Mouse (Mus musculus) mouse embryonic stem cell (cell line): ENCODE data around the gene Klra2.
"Not testable (repeated sequence)": the region's sequence is repeated elsewhere in the genome, so short reads cannot be mapped to it uniquely, and the experiment has no call there.

Experiments used
- in situ Hi-C, 2 experiments: fragments of 300-500 bp; cut with MboI; formaldehyde crosslinking; loops; 1 replicate in 1 of 2; 3 replicates in 1 of 2; pipeline ENCODE4 v1.14.3; 2019 to 2020; ENCODE audit warnings: low sequenced_read_pairs in 2 of 2, low pct_unique_long_range_greater_than_20kb in 1 of 2, mixed read lengths in 1 of 2; ENCODE audit not compliant: unreplicated experiment in 1 of 2

The Klra2 gene

DNA sequence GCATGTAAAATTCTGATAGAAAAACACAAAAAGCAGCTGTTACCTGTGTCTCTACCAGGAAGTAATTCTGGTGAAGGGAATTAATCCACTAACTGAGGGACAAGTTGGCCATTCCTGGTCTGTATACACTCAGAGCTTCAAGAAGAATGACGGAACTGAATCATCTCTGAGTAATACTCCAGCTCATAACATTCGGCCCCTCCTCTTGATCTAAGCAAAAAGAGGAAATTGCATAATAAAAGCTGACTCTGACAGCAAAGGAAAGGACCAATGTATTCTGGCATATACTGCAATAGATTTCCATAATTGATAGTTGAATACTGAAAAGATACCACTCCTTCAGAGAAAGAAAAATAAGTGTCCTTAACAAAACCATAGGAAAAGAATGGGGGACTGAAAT, at the start of gene Klra2:
Gene Klra2, minus strand, starts transcription at position 157 of the 400 bp plus-strand sequence.
- in situ Hi-C loops, result no loop called here

GRCm38 (mm10) chr6:131294435-131295112, 47.4 kb upstream of the Klra2 start:
- in situ Hi-C loops, result no loop called here

DNA sequence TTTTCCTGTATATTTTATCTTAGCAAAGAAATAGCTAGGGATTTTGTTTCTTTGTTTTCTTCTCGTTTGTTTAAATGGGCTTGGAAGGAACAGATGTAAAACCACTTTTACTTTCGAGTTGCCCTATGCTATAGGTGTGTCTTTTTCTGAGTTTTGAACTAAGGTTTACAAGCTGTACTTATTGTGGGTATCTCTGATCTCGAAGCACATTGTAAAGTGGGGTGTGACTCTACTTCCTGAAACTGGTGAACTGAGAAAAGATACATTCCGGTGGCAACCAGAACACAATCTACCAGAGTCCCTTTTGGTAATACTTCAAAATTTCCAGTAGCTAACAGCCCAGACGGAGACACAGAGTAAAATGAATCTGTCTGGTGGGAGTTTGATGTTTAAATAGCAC, 46.8 kb upstream of the Klra2 start:
- in situ Hi-C loops, result no loop called here

GRCm38 (mm10) chr6:131292991-131293788, 46.0 kb upstream of the Klra2 start, which contains the start of gene Magohb:
Magohb (minus strand) TSS chr6:131293244.
- in situ Hi-C loops, result no loop called here

DNA sequence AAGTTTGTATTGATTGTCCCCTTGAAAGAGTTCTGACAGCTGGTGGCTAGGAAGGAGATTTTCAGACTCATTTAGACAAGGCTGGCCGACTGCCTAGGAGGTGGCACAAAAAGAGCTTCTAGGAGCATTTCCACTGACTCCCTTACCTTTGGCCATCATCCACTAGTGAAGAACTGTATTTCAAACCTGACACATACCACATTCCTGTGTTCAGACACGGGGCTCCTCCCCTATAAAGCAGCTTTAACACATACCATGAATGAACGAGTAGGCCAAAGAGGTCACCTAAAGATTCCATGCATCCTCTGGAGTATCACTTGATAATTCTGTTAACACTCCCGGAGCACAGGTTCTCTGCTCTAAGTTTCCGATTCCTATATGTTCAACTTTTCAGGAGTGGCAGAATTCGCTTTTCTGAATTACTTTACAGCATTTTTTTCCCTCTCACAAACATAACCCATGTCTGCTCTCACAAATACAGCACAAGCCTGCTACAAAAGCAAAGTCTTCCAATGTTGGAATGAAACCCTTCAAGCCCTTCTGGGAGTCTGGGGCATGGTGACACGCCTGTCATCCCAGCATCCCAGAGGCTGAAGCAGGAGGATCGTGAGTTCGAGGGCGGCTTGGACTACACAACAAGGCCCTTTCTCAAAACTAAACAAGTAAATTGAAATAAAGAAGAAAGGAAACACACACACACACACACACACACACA, 45.3 kb upstream of the Klra2 start:
- in situ Hi-C loops, result no loop called here

- in situ Hi-C loops, result no loop called here
These were observed 43.3 kb upstream of the Klra2 start for GRCm38 (mm10) chr6:131290430-131290829.

GRCm38 (mm10) chr6:131278160-131278559, 31.0 kb upstream of the Klra2 start:
- in situ Hi-C loops, result not testable (repeated sequence)

- in situ Hi-C loops, result no loop called here
These were observed 29.5 kb upstream of the Klra2 start for GRCm38 (mm10) chr6:131276659-131277058.

DNA sequence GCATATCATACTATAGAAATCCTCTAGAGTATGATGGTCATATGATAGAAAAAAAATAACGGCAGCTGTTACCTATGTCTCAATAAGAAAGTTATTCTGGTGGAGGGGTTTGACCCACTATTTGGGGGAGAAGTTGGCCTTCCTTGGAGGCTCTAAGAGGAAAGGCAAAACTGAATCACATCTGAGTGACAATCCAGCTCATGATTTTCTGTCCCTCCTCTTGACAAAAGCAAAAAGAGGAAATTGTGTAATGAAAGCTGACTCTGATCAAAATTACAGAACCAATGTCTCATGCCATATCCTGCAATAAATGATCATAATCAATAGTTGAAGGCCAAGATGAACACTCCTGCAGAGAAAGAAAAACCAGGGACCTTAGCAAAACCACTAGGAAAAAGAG, 25.1 kb upstream of the Klra2 start:
- in situ Hi-C loops, result no loop called here

- in situ Hi-C loops, result no loop called here
These were observed 23.1 kb upstream of the Klra2 start for GRCm38 (mm10) chr6:131270312-131270711.

DNA sequence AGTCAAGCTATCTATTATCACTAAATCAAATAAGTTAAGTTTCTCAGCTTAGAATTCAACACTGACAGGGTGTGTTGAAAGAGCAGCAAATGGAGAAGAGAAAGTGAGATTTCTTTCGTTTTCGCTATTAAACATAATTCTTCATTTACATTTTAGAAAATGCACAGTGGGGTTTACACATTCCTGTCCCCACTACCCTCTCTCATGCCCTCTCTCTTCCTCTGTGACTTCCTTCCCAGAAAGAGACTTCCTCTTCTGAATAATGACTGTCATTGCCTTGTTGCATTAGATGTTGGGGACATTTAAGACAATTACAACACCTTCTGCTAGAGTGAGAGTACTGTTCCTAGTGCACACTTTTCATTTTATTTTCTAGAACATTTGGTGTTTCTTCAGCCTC, 22.4 kb upstream of the Klra2 start:
- in situ Hi-C loops, result no loop called here

DNA sequence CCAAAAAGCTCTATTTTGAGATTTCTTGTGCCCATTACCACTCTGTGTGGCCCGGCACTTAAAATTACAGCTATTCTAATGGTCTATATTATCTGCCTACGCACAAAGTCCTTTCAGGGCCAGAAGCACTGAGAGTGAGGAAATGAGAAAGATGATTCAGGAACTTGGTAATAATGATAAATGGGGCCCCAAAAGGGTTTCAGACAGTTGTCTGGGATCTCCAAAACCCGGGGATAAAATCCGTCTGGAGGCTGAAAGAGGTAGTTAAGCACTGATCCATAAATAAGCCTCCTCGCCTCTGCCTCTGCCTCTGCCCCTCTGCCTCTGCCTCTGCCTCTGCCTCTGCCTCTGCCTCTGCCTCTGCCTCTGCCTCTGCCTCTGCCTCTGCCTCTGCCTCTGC, 17.0 kb upstream of the Klra2 start:
- in situ Hi-C loops, result no loop called here

DNA sequence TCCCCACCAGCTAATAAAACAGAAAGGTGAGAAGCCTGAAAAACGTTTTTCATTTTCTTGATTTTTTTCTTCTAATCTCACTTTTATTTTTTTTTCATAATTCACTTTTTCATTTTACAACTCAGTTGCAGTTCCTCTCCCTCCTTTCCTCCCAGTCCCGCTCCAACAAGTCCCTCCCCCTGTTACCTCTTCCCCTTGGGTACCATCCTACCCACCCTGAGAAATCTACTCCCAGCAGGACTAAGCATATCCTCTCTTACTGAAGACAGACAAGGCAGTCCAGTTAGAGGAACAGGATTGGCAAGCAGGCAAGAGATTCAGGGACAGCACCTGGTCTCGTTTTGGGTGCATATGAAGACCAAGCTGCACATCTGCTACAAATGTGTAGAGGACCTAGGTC, 15.6 kb upstream of the Klra2 start:
- in situ Hi-C loops, result no loop called here

GRCm38 (mm10) chr6:131262009-131262408, 14.8 kb upstream of the Klra2 start:
- in situ Hi-C loops, result no loop called here

GRCm38 (mm10) chr6:131245081-131245480, 2.1 kb downstream of the Klra2 start:
- in situ Hi-C loops, result no loop called here
